Mouse (Mus musculus): ENCODE measurements at regions not wholly inside any gene's neighbourhood (a gene's known extent, or its start where the extent isn't known, plus 50 kb on each side); places are given as distances from the start of the nearest gene placed in this dataset.

DNA sequence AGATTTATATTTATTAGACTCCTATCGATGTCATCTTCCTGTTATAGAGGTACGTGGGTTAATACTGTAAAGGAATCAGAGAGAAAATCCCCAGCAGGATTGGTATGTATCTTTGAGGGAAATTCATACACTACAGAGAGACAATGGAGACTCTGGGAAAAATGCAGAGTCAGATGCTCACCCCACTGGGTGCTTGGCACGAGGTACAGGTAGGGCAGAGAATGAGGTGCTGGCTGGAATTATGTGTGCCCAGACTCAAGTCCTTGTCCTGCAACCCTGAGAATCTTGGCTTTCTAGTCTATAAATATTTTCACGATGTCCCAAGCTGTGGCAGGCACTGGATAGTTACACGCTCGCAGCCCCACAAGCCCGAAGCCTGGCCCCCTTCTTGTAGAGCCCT is 57.8 kb upstream of the Cry1 start:
- Histone ChIP-seq H3K4me1 (ENCODE audit: control insufficient read depth, insufficient read depth, low read length) (no peaks in the 10 kb centered on the region), H3K4me3 (ENCODE audit: low read length) (no peak overlapping the region), H3K27ac (ENCODE audit: low read length) (no peak overlapping the region), H3K36me3 (ENCODE audit: control insufficient read depth, insufficient read depth, low read length) (no peaks in the 10 kb centered on the region), H3K4me2 (ENCODE audit: low read depth, low read length) (no peak overlapping the region), H3K27me3 (replicated peaks; ENCODE audit: control insufficient read depth, insufficient read depth, low read length) (no peaks in the 10 kb centered on the region), H3K9me3 (ENCODE audit: control insufficient read depth, low read length) (no peaks in the 10 kb centered on the region), H3K9ac (ENCODE audit: low read depth, low read length) (no peak overlapping the region)
- ATAC-seq = no peak
- 85% methylated on average over 7 of the region's 7 CpGs for WGBS

- WGBS = 89% methylated on average over 6 of the region's 6 CpGs
- Histone ChIP-seq H3K4me2 (ENCODE audit: low read depth, low read length) (no peak overlapping the region), H3K36me3 (ENCODE audit: control insufficient read depth, insufficient read depth, low read length) (no peaks in the 10 kb centered on the region), H3K27ac (ENCODE audit: low read length) (no peak overlapping the region), H3K4me3 (ENCODE audit: low read length) (no peak overlapping the region), H3K4me1 (ENCODE audit: control insufficient read depth, insufficient read depth, low read length) (no peaks in the 10 kb centered on the region), H3K9ac (ENCODE audit: low read depth, low read length) (no peak overlapping the region), H3K9me3 (ENCODE audit: control insufficient read depth, low read length) (no peaks in the 10 kb centered on the region), H3K27me3 (replicated peaks; ENCODE audit: control insufficient read depth, insufficient read depth, low read length) (no peaks in the 10 kb centered on the region)
- ATAC-seq = no peak
Observed at GRCm38 (mm10) chr10:85243556-85243955, 58.7 kb upstream of the Cry1 start.

- ATAC-seq = no peak
- no peaks in the 10 kb centered on the region for H3K4me1 ChIP-seq (ENCODE audit: control insufficient read depth, insufficient read depth, low read length)
- 40% methylated on average over 5 of the region's 5 CpGs for WGBS
- H3K36me3 ChIP-seq (ENCODE audit: control insufficient read depth, insufficient read depth, low read length) = no peaks in the 10 kb centered on the region
- no peak overlapping the region for H3K9ac ChIP-seq (ENCODE audit: low read depth, low read length)
- H3K4me3 ChIP-seq (ENCODE audit: low read length) = no peak overlapping the region
- no peak overlapping the region for H3K4me2 ChIP-seq (ENCODE audit: low read depth, low read length)
- no peaks in the 10 kb centered on the region for H3K27me3 ChIP-seq (replicated peaks; ENCODE audit: control insufficient read depth, insufficient read depth, low read length)
- H3K9me3 ChIP-seq (ENCODE audit: control insufficient read depth, low read length) = no peaks in the 10 kb centered on the region
- no peak overlapping the region for H3K27ac ChIP-seq (ENCODE audit: low read length)
Observed at GRCm38 (mm10) chr10:85265746-85266145, 80.9 kb upstream of the Cry1 start.

GRCm38 (mm10) chr10:85266148-85266547 is 81.3 kb upstream of the Cry1 start:
- ATAC-seq = no peak
- H3K4me3 ChIP-seq (ENCODE audit: low read length) = no peak overlapping the region
- no peak overlapping the region for H3K9ac ChIP-seq (ENCODE audit: low read depth, low read length)
- no peak overlapping the region for H3K4me2 ChIP-seq (ENCODE audit: low read depth, low read length)
- 30% methylated on average over 10 of the region's 10 CpGs for WGBS
- H3K27ac ChIP-seq (ENCODE audit: low read length) = no peak overlapping the region
- no peaks in the 10 kb centered on the region for H3K9me3 ChIP-seq (ENCODE audit: control insufficient read depth, low read length)
- H3K4me1 ChIP-seq (ENCODE audit: control insufficient read depth, insufficient read depth, low read length) = no peaks in the 10 kb centered on the region
- no peaks in the 10 kb centered on the region for H3K36me3 ChIP-seq (ENCODE audit: control insufficient read depth, insufficient read depth, low read length)
- no peaks in the 10 kb centered on the region for H3K27me3 ChIP-seq (replicated peaks; ENCODE audit: control insufficient read depth, insufficient read depth, low read length)

- no peaks in the 10 kb centered on the region for H3K36me3 ChIP-seq (ENCODE audit: control insufficient read depth, insufficient read depth, low read length)
- ATAC-seq = no peak
- H3K4me2 ChIP-seq (ENCODE audit: low read depth, low read length) = no peak overlapping the region
- H3K4me1 ChIP-seq (ENCODE audit: control insufficient read depth, insufficient read depth, low read length) = no peaks in the 10 kb centered on the region
- H3K4me3 ChIP-seq (ENCODE audit: low read length) = no peak overlapping the region
- no peak overlapping the region for H3K27ac ChIP-seq (ENCODE audit: low read length)
- H3K9ac ChIP-seq (ENCODE audit: low read depth, low read length) = no peak overlapping the region
- H3K9me3 ChIP-seq (ENCODE audit: control insufficient read depth, low read length) = no peaks in the 10 kb centered on the region
- 71% methylated on average over 4 of the region's 4 CpGs for WGBS
- H3K27me3 ChIP-seq (replicated peaks; ENCODE audit: control insufficient read depth, insufficient read depth, low read length) = no peaks in the 10 kb centered on the region
Observed at GRCm38 (mm10) chr10:85266796-85267195, 81.9 kb upstream of the Cry1 start.

- Histone ChIP-seq H3K9me3 (ENCODE audit: control insufficient read depth, low read length) (no peaks in the 10 kb centered on the region), H3K4me1 (ENCODE audit: control insufficient read depth, insufficient read depth, low read length) (no peaks in the 10 kb centered on the region), H3K4me2 (ENCODE audit: low read depth, low read length) (no peak overlapping the region), H3K9ac (ENCODE audit: low read depth, low read length) (no peak overlapping the region), H3K27ac (ENCODE audit: low read length) (no peak overlapping the region), H3K36me3 (ENCODE audit: control insufficient read depth, insufficient read depth, low read length) (no peaks in the 10 kb centered on the region), H3K27me3 (replicated peaks; ENCODE audit: control insufficient read depth, insufficient read depth, low read length) (no peaks in the 10 kb centered on the region), H3K4me3 (ENCODE audit: low read length) (no peak overlapping the region)
- WGBS = 80% methylated on average over 6 of the region's 6 CpGs
- ATAC-seq = no peak
Observed at GRCm38 (mm10) chr10:85270209-85270608, 85.3 kb upstream of the Cry1 start.

DNA sequence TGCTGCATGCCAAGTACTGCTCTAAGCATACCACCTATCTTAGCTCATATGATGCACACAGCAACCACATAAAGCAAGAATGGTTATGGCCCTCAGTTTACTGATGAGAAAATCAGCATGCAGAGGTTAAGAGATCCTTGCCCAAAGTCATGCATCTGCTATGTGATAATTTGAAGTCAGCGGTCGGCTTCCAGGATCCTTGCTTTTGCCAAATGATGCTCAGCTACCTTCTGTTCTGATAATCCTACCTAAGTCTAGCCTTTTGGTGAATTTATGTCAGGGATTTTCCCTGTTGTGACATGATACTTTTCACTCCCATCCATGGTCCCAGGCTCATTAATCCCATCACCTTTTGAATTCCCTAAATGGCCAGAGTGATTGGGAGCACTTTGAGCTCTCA is 91.9 kb upstream of the Cry1 start:
- Histone ChIP-seq H3K9ac (ENCODE audit: low read depth, low read length) (no peak overlapping the region), H3K27ac (ENCODE audit: low read length) (no peak overlapping the region), H3K4me1 (ENCODE audit: control insufficient read depth, insufficient read depth, low read length) (no peaks in the 10 kb centered on the region), H3K36me3 (ENCODE audit: control insufficient read depth, insufficient read depth, low read length) (no peaks in the 10 kb centered on the region), H3K27me3 (replicated peaks; ENCODE audit: control insufficient read depth, insufficient read depth, low read length) (no peaks in the 10 kb centered on the region), H3K9me3 (ENCODE audit: control insufficient read depth, low read length) (no peaks in the 10 kb centered on the region), H3K4me2 (ENCODE audit: low read depth, low read length) (no peak overlapping the region), H3K4me3 (ENCODE audit: low read length) (no peak overlapping the region)
- no peak for ATAC-seq
- 88% methylated on average over 2 of the region's 2 CpGs for WGBS

DNA sequence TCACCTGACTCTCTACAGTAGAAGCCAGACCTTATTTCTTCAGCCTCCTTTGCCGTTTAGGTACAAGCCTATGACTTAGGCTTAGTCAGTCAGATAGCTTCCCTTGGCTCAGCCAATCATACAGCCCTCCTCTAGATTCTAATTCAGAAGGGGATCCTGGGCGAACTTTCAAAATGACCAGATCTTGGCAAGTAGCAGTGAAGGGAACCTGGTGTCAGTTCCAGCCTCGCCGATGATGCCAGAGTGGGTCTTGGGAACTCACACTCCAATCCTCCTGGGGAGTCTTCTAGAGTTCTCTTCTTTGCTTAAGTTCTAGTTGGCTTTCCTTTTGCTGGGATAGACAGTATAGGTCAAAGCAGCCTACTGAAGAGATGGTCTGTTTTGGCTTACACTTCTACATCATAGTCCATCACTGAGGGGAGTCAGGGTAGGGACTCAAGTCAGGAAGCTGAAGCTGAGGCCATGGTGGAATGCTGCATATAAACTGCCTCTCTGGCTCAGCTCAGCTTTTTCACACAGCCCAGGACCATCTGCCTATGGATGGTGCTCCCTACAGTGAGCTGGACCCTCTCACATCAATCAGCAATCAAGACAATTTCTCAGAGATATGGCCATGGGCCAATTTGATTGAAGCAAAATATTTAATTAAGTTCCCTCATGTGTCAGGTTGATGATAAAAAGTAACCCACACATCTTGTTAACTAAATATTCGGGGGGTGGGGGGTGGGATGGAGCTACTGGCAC is 94.7 kb upstream of the Btbd11 start:
- Histone ChIP-seq H3K27me3 (replicated peaks; ENCODE audit: control insufficient read depth, insufficient read depth, low read length) (no peaks in the 10 kb centered on the region), H3K36me3 (ENCODE audit: control insufficient read depth, insufficient read depth, low read length) (no peaks in the 10 kb centered on the region), H3K4me1 (ENCODE audit: control insufficient read depth, insufficient read depth, low read length) (no peaks in the 10 kb centered on the region), H3K9ac (ENCODE audit: low read depth, low read length) (no peak overlapping the region), H3K27ac (ENCODE audit: low read length) (no peak overlapping the region), H3K4me2 (ENCODE audit: low read depth, low read length) (no peak overlapping the region), H3K9me3 (ENCODE audit: control insufficient read depth, low read length) (no peaks in the 10 kb centered on the region), H3K4me3 (ENCODE audit: low read length) (no peak overlapping the region)
- 90% methylated on average over 5 of the region's 5 CpGs for WGBS
- ATAC-seq = no peak

DNA sequence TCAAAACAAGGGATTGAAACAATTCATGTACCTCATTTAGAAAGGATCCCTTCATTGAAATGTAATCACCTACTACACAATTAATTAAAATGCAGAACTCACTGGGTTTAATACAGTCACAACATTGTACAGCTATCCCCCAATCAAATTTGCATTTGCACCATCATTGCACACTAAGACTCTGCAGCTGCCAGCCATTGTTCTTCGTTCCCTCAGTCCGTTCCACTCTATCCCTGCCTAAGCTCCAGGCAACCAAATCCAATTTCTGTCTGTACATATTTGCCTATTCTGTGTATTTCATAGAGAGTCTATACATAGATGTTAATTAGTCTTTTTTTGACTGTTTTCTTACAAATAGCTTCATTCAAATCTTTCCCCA is 94.1 kb upstream of the Btbd11 start:
- Histone ChIP-seq H3K9me3 (ENCODE audit: control insufficient read depth, low read length) (no peaks in the 10 kb centered on the region), H3K36me3 (ENCODE audit: control insufficient read depth, insufficient read depth, low read length) (no peaks in the 10 kb centered on the region), H3K27me3 (replicated peaks; ENCODE audit: control insufficient read depth, insufficient read depth, low read length) (no peaks in the 10 kb centered on the region), H3K4me3 (ENCODE audit: low read length) (no peak overlapping the region), H3K4me1 (ENCODE audit: control insufficient read depth, insufficient read depth, low read length) (no peaks in the 10 kb centered on the region), H3K4me2 (ENCODE audit: low read depth, low read length) (no peak overlapping the region), H3K9ac (ENCODE audit: low read depth, low read length) (no peak overlapping the region), H3K27ac (ENCODE audit: low read length) (no peak overlapping the region)
- no peak for ATAC-seq
- 84% methylated on average over 2 of the region's 2 CpGs for WGBS

All from intestine, embryonic 16.5 days (tissue).